Mouse (Mus musculus): ENCODE data around the gene Tmem263. TPM values are rescaled to one million over a fixed set of nuclear protein-coding genes. Genes with fewer than 3 reads are reported as not detected.

The Tmem263 gene
- 13.6 and 20.1 TPM in 2 replicates for polyA plus RNA-seq (2012; rRNA removed; ENCODE audit: low replicate concordance)

DNA sequence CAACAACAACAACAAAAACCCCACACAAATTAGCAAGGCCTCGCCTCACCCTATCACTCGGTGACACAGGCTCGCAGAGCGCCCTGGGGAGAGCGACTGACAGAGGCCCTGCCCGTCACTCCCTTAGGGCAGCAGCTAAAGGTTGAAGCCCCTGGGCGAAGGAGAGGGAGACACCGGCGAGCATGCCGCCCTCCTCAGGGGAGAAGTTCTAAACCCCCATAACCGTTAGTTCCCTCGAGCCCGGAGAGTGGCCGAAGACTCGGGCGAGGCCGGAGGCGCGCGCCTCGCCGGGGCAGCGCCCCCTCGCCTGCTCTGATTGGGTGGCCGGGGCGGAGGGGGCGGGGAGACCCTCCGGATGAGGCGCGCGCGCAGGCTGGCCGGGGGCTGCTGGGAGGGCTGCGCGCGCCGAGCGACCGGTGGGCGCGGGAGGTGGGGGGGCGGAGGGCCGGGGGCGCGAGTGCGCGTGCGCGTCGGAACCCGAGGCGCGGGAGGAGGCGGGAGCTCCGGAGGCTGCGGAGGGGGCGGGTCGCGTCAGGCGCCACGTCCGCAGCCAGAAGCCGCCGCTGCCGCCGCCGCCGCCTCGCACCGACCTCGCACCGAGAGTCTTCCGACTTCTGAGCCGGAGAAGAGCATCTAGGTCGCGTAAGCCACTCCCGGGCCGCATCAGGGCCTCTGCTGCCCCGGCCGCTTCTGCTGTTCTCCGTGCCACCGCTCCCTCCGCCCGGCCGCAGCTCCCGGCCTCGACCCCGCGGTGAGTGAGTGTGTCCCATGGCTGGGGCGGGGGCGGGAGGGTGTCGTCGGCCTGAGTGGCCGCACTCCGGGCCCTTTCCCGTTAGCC lies at the start of gene Tmem263, which contains the start of gene Fhl4:
Tmem263 (plus strand) TSS at position 381 of the 838 bp plus-strand sequence.
Fhl4 (minus strand) TSS at position 249 of the 838 bp plus-strand sequence.

DNA sequence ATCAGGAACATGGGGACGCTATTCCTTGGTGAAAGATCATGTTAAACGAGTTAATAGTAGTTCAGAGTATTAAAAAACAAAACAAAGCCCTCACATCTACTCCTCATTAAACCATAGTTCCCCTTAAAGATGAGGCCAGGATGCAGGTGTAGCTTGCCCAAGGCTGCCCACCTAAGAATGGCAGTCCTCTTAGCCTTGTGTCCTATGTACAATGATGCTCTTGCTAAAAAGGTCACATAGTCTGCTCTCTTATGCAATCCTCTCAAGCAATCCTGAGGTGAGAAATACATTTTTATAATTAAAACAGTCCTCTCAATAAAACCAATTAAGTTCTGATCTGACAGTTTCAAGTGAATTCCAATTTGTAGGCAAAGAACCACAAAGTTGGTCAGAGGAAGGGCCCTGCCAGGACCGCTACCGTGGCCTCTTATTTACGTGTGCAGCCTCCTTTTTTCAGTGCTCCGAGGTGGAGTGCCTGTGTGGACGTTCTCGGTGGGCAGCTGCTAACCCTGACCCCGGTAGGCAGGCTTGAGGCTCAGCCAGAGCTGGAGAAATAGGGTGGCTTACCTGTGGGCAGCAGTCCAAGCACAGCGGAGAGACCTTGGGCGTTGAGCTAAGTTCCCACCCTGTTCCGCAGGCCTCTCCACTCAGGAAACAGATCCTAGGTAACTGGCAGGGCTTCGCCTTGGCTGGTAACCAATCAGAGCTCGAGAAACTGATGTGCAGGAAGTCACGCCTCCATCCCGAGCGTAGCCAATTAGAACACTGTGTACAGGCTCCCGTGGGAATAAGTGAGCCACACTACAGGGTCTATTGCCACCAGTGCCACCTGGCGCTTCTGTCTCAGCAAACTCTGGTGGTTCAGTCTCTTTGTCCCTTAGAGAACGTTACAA lies 25.2 kb downstream of the Tmem263 start, which contains the start of gene Mterf2:
Mterf2 (minus strand) TSS at position 633 of the 893 bp plus-strand sequence.

Other genes starting within 250 kb of the Tmem263 start
- 3.0 and 3.8 TPM in 2 replicates for gene Ric8b, start 185.0 kb upstream of the Tmem263 start, polyA plus RNA-seq (2012; rRNA removed; ENCODE audit: low replicate concordance)
- gene Fhl4, start 132 bp upstream of the Tmem263 start, polyA plus RNA-seq (2012; rRNA removed; ENCODE audit: low replicate concordance) = not detected in 2 replicates
- 2.9 and 3.5 TPM in 2 replicates for gene Mterf2, start 25.4 kb downstream of the Tmem263 start, polyA plus RNA-seq (2012; rRNA removed; ENCODE audit: low replicate concordance)
- gene Cry1, start 82.4 kb downstream of the Tmem263 start, polyA plus RNA-seq (2012; rRNA removed; ENCODE audit: low replicate concordance) = 3.4 and 9.1 TPM in 2 replicates